In genomic region chr17:33788732-33789131, GRCm38 (mm10) we compare ENCODE assay signal across 1 mouse cellular context.
TF ChIP-seq lines count a peak whose summit lies in the region.

No protein-coding gene starts in this region.

TF ChIP-seq in MEL, 35 proteins besides CTCF, POLR2A, EP300 and RAD21:
- TF ChIP-seq POLR2AphosphoS2 (IDR thresholded peaks at IDR 0.05; ENCODE audit: low read length) (no peak), GATA1 (IDR thresholded peaks at IDR 0.05; ENCODE audit: low read depth, low read length) (peak; percentile 49), JUND (IDR thresholded peaks at IDR 0.05; ENCODE audit: low read depth, low read length) (no peak), MEF2A (IDR thresholded peaks at IDR 0.05; ENCODE audit: extremely low read depth, insufficient replicate concordance, low read depth, low read length, poor library complexity, severe bottlenecking) (no peak), MYC (IDR thresholded peaks at IDR 0.05; ENCODE audit: low read depth, low read length) (no peak)
